Mouse (Mus musculus): ENCODE measurements at regions not wholly inside any gene's neighbourhood (a gene's known extent, or its start where the extent isn't known, plus 50 kb on each side); places are given as distances from the start of the nearest gene placed in this dataset.

- DNase-seq (ENCODE audit: low spot score): no peak
Observed at GRCm38 (mm10) chr5:29142957-29143356, 52.8 kb upstream of the Rnf32 start.

GRCm38 (mm10) chr5:29142502-29142901 is 53.3 kb upstream of the Rnf32 start:
- no peak for DNase-seq (ENCODE audit: low spot score)

- DNase-seq (ENCODE audit: low spot score): no peak
Observed at GRCm38 (mm10) chr5:29137481-29137880, 58.3 kb upstream of the Rnf32 start.

GRCm38 (mm10) chr5:29132261-29132660 is 63.5 kb upstream of the Rnf32 start:
- DNase-seq (ENCODE audit: low spot score): no peak

DNA sequence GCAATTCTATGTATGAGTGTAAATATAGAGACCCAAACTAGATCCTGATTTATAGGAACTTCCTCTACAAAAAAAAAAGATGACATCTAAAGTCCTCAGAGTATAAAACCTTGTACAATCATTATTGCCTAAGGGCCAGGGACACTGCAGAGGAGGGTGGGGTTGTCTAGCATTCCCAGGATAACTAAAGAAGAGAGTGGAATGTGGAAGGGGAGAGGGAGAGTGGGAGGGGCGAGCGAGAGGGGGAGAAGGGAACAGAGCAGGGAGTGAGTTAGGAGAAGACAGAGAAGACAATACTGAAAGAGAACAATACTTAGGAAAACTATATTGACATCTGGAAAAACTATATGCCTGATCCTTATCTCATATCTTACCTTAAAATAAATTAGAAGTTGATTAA is 64.0 kb upstream of the Rnf32 start:
- no peak for DNase-seq (ENCODE audit: low spot score)

- no peak for DNase-seq (ENCODE audit: low spot score)
Observed at GRCm38 (mm10) chr5:29129724-29130123, 66.1 kb upstream of the Rnf32 start.

GRCm38 (mm10) chr5:29116942-29117341 is 78.8 kb upstream of the Rnf32 start:
- no peak for DNase-seq (ENCODE audit: low spot score)

DNA sequence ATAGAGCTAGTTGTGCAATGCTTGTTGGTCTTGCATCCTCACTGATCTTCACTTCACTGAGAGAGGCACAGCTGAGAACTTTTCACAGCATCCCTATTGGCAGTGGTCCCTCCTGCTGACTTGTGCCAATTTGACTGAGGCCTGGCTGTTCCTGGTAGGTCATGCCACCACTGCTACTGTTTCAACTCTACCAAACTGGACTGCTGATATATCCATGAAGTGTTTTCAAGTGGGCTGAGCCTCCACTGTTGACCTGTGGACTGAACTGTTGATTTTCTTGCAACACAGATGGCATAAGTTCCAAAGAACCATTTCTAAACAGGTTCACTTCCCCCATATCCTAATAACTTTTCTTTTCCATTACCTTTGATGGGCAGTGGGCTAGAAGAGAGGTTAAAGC is 83.3 kb upstream of the Rnf32 start:
- no peak for DNase-seq (ENCODE audit: low spot score)

- no peak for DNase-seq (ENCODE audit: low spot score)
Observed at GRCm38 (mm10) chr5:29107276-29107675, 88.5 kb upstream of the Rnf32 start.

DNA sequence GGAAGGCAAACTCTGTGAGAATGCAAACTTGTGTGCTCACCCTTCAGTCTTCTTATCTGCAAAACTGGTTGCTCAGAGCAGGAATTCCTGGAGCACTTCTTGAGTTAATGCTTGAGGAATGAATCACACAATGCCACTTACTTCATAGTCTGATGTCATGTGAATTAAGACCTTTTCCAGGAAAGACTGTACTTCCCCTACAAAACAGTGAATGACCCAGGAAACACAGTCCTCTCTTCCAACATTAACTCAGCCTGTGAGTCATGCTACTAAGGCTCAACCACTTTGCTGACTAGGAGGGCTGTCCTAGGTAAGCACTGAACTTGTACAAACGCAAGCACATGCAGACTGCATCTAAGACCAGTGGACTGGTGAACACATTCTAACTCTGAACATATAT is 112.5 kb upstream of the Rnf32 start:
- DNase-seq (ENCODE audit: low spot score): no peak

DNA sequence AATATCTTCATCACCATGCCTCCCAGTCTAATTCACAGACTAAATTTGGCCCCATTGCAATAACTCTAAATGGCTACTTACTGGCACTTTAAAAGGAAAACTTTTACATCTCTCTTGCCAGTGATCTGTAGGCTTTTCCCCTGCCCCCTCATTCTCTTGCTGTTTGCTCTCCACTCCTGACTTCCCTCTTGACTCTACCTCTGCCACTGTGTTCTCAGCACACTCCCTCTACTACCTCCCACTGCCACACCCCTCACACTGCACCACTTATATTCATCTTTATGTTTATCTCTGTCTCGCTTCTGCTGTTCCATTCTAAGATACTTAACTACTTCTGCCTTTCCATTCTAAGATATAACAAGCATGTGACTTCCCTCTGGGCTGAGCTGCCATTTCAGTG is 141.4 kb upstream of the Rnf32 start:
- DNase-seq (ENCODE audit: low spot score): no peak

DNA sequence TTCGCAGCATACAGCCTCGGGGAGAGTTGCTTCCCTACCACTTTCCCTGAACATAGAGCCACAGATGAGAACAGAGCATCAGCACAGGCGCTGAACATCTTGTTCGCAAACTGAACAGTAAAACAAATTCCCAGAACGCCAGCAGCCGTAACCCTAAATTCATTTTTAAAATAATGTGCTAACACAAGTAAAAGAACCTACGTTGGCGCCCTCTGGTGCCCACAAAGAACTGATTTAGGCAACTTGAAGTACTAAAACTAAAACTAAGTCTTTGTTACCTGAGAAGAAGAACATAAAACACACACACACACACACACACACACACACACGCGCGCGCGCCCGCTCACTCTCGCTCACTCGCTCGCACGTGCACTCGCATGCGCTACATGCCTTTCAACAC is 159.2 kb upstream of the Rnf32 start:
- peak; percentile 71 for DNase-seq (ENCODE audit: low spot score)

DNA sequence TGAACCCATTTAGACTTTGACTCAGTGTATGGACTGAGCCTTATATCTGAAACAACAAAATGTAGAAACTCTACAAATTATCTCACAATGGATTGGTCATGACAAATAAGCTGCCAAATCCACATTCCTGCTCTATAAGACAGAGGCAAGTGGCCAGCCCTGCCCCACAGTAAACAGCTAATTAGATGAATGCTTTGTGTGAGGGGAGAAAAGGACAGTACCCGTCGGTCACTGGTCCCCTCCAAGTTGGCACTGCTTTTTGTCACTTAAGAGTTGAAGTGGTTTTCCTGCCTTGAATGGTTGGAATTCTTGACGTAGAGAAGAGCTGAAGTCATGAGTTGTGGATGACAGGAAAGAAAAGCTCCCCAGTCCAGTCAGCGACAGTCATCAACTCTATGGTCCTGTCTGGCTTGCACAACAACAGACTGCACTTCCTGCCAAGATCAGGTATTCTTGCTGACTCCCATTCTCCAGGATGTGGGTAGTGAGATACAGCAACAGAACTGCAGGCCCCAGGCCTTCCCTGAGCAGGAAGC is 162.3 kb upstream of the Rnf32 start:
- DNase-seq (ENCODE audit: low spot score): no peak

GRCm38 (mm10) chr5:29030525-29030924 is 165.3 kb upstream of the Rnf32 start:
- no peak for DNase-seq (ENCODE audit: low spot score)

- DNase-seq (ENCODE audit: low spot score): no peak
Observed at GRCm38 (mm10) chr5:29029957-29030356, 165.8 kb upstream of the Rnf32 start.

DNA sequence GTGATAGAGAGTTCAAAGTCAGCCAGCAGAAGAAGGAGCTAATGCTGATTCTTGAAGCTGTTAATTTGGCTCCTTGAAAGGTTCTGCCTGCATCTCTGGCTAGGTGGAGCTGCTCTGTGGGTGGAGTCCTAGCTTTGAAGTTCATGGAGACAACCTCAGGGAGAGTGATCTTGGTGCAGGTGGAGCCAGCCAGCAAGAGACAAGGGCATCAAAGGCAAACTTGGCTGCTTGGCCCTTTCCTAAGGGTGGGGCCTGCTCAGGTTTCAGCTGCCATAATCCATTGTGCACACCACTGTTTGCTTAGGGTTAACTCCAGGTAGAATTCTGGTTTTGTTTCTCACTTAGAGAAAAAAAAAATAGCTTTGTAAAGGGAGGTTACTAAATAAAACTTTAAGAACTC is 170.7 kb upstream of the Rnf32 start:
- DNase-seq (ENCODE audit: low spot score): no peak

DNA sequence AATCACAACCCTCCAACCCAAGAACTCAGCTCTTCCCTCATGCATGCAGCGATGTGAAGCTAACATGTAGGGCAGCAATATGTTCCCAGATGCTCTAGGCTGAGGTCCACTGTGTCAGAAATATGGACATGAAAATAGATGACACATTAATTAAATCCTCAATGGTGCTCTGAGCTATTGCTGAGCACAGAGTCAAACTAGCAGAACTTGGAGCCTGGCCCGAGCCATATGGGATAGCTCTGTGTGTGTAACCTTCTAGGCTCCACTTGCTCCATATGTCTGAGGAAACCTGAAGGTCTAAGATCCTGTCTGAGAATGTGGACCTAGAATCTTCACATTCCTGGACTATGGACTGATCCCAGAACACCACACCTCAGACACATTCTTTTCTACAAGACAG is 203.0 kb upstream of the Rnf32 start:
- DNase-seq (ENCODE audit: low spot score): no peak

DNA sequence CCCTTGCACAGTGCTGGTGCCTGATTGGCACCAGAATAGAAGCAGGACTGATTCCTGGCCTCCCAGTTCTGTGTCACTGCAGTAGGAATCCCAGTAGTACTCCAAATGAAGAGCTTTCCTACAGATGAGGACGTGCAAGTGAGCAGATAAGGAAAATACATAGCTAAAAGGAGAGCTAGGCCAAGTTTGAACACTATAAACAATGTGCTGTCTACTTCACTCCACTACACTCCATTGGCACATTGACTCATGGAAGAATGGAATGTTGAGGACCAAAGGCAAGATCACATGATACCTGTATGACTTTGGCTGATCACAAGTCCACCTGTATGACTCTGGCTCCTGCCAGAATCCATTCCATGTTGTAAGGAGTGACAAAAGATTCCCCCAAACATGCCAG is 215.9 kb upstream of the Rnf32 start:
- no peak for DNase-seq (ENCODE audit: low spot score)

GRCm38 (mm10) chr5:28970404-28970803 is 225.4 kb upstream of the Rnf32 start:
- DNase-seq (ENCODE audit: low spot score): no peak

DNA sequence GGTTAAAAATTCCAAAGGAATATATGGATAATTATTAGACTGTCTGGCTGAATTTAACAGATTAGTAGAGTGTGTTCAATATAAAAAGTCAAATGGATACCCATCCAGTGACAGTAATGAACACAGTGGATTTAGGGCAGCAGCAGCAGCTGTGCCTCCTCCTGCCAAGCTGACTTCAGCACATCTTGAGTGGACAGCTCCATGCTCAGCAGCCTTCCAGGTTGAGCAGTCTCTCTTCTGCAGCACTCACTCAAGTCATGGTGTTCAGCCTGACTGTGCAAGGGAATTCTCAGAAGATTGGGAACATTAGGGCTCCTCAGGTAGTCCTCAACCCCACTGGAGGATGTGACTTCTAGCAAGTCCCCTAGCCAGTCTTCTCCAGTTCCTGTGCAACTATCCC is 240.8 kb upstream of the Rnf32 start:
- DNase-seq (ENCODE audit: low spot score): peak; percentile 57

DNA sequence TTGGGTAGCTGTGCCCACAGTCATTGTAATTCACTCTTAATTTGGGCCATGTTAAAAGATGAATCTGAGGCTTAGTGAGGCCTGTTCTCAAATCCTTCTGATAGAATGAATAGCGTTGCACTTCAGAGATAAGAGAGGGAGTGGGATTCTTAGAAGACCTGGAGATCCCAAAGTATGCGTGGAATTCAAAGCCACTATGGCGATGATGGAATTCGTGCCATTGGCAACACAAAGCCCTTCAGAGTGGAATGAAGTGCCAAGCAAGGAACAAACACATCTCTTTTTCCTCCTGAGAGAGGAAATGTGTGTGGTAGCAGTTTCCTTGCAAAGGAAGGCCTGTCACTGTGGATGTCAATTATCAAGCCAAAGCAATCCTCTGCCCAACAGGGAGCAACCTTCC is 248.3 kb upstream of the Rnf32 start:
- DNase-seq (ENCODE audit: low spot score): no peak

DNA sequence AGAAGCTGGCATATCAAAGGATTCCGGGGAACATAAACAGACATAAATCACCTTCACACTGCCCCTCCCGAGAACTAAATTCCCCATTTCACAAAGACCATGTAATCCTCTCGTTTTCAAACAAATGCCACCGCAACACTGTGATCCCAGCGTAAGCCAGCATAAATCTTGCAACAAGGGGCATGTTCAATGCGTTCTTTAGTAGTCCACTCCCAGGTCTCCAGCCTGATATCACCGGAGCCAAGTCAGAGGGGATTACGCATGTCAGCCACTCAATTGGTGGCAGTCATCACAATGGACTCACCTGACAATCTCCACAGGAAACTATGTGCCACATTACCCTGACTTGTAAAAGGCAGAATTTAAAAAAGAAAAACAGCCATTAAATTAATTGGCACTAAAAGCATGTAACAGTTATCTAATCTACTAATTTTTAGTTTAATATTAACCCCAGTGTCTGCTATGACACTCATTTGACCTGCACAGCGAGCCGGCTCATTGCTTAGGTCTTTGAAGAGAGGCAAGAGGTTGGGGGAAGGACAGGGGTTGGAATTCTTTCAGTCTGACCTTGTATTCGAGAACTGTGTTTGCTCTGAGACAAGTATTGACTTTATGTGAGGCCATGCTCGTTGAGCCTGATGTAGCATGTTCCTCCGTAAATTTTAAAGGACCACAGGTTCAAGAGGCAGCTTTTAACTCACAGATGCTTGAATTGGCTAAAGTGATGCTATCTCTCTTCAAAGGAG is 252.0 kb upstream of the Rnf32 start:
- DNase-seq (ENCODE audit: low spot score): no peak

DNA sequence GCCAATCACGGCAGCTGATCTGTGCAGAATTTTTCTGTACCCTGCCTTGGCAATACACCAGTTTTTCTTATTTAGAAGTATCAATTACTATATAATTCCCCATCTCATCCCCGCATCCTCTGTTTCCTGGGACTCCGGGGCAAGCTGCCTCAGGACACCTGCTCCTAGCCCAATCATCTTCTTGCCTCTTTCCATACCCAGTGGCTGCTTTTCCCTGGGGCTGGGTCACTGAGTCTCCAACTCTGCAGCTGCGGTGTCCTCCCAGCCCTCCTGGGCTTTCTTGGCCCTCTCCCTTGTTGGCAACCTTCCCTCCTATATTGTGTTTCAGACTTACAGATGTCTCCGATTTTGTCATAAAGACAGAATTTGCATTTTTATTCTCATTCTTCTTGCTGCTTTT is 254.8 kb upstream of the Rnf32 start:
- no peak for DNase-seq (ENCODE audit: low spot score)

Data from testis, postnatal 10 days (tissue).